Mouse (Mus musculus) left cerebral cortex, adult 18-20 months (tissue): ENCODE measurements around the gene Capn2. TPM values are rescaled to one million over a fixed set of nuclear protein-coding genes. Genes with fewer than 3 reads are reported as not detected.
A peak's percentile ranks its signal among the peaks of the same experiment; 100 is the strongest.

ENCODE experiments used
- DNase-seq, 2 experiments: peaks; one replicate each; pipeline ENCODE4 v3.0.0; 2021 to 2022; ENCODE audit warnings: low spot score in 2 of 2, mixed read lengths in 1 of 2
- total RNA-seq, 2 experiments: library from RNA; stranded (reverse); gene quantifications; 2 replicates each; pipeline ENCODE4 v1.2.3; 2021

Gene Capn2
- total RNA-seq, 2 experiments from 2014 or later: 65.1 to 66.8 TPM

DNA sequence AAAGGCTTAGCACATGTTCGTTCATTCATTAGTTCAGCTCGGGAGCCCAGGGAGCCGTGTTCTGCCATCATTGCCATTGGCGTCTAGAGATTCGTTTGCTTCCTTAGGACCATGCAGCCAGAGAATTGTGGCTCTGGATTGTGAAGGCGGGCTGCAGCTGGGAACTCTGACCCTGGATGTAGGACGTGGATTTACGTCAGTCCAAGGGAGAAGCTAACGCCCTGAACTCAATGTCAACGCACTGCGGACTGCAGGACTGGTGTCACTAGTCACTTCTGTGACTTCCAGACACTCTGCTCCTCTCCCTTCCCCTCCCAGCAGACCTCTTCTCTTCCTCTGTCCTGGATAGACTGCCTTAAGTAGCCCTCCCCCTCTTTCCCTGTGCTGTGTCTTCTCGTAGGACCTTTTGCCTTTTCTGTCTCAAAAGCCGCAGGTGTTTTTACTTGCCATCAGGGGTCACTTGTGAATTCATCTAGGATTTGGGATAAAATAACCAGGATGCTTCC is 9.9 kb upstream of the Capn2 start:
- no peak for DNase-seq

DNA sequence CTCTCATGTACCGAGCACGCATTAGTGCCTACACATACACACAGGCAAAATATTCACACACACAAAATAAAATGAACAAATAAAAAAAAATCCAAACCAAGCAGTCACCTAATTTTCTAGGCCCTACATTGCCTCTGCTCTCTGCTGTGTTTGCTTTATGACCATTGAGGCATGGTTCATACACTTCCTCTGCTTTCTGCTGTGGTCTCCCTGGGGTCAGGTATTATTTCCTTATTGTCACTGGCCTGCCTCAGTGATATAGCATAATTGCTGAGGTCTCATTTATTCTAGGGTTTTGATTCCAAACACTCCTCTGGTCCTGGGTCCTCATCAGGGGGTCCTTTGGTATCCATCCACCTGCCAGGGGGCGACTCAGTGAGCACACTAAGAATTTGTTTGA is 8.2 kb upstream of the Capn2 start:
- no peak for DNase-seq

DNA sequence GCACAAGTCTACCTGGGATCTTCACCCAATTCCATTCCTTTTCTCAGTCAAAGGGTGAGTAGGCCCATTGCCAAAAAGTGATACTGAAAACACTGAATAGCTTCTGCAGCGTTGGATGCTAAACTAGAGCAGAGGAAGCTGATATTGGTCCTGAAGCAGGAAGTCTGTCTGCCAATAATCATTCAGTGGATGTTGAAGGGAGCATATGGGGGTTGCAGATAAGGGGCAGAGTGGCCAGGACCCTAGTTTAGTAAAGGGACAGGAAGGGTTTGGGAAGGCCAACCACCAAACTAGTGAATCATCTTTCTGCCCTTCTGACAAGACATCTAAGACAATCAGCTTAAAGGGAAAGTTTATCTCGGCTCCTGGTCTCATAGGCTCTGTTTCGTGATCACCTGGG is 6.3 kb upstream of the Capn2 start:
- no peak for DNase-seq

GRCm38 (mm10) chr1:182522961-182523360 is 5.6 kb upstream of the Capn2 start:
- no peak for DNase-seq

DNA sequence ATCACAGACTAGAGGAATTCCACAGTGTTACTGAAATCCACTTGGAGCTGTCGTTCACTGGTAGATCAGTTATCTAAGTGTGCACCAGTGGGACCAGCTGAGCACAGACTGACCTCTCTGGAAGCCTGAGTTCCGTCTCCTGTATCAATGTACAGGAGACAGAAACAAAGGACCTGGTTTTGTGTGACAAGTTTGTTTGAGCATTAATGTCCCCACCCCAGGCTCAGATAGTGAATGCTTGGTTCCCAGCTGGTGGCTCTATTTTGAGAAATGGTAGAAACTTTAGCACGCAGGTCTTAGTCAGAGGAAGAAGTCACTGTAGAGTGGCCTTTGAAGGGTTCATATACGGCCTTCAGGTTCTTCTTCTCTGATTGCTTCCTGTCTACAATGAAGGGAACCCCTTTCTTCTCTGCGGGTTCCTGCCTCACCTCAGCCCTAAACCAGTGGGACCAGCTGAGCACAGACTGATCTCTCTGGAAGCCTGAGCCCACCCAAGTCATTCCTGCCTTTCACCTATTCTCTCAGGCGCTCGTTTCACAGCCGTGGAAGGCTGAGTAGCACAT is 3.6 kb upstream of the Capn2 start:
- DNase-seq: no peak

DNA sequence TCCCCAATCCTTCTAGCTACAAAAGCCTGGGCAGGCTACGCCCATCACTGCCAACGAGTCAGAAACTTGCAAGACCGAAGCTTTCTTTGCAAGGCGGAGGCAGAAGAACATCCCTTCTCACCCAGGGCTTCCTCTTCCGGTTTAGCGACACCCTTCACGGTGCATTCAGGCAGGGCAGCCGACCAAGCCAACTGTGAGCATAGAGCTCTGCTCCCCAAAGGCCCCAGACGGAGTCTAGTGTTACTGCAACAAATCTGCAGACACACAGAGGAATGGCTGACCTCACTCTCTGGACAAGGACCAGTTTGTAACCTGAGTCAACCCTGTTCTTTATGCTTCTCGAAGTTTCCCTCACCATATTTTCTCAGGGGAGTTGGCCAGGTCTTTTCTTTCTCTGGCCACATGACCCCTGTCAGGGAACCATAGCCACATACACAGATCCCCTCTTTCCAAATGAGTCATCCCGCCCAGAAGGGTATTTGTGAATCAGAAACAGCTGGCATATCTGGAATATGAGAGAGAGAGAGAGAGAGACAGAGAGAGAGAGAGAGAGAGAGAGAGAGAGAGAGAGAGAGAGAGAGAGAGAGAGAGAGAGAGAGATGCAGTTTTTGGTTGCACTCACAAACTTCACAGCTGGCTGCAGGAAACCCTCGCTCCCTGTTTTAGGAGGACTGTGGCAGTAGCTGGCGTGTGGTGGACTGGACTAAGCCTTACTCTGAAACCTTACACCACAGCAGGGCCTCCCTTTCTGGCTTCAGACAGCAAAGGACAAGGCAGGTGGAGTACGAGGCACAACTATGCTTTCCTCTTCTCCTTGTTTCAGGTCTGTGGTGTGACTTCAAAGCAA is 2.9 kb upstream of the Capn2 start:
- no peak for DNase-seq

DNA sequence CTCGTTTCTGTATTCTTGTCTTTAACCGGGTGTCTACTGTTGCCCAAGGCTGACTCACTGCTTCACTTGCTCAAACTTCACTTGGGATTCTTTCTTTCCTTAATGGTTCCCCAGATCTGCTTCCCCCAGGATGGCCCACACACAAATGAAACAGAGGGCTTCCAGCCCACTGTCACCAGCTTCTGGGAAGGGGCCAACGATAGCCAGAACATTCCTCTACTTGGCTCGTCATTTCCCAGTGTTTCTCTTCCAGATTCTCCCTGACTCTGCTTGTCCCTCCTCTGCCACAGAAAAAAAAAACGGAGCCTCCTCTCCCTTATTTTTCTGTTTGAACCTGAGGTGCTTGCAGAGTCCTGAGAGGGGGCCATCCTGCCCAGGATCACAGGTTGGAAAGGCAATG is 1.9 kb upstream of the Capn2 start:
- DNase-seq: no peak

- no peak for DNase-seq
These were observed 1.4 kb upstream of the Capn2 start for GRCm38 (mm10) chr1:182518811-182519210.

- no peak for DNase-seq
These were observed 804 bp upstream of the Capn2 start for GRCm38 (mm10) chr1:182518143-182518680.

DNA sequence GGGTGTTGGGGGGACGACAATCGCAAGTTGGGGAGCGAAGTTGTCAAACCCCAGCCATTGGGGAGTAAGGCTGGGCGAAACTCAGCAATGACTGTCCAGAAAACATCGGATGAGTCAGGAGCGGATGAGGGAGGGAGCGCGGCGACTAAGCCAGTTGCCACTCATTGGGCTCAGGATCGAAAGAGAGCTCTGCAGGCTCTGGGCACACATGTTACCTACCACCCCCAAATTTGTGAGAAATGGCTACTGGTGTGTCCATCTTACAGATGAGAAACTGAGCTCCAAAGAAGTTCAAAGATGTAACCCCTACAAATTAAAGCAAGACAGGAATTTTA is 236 bp upstream of the Capn2 start:
- no peak for DNase-seq

- DNase-seq: no peak
These were observed 2.4 kb downstream of the Capn2 start for GRCm38 (mm10) chr1:182514803-182515590.

GRCm38 (mm10) chr1:182513714-182514113 is 3.7 kb downstream of the Capn2 start:
- no peak for DNase-seq

DNA sequence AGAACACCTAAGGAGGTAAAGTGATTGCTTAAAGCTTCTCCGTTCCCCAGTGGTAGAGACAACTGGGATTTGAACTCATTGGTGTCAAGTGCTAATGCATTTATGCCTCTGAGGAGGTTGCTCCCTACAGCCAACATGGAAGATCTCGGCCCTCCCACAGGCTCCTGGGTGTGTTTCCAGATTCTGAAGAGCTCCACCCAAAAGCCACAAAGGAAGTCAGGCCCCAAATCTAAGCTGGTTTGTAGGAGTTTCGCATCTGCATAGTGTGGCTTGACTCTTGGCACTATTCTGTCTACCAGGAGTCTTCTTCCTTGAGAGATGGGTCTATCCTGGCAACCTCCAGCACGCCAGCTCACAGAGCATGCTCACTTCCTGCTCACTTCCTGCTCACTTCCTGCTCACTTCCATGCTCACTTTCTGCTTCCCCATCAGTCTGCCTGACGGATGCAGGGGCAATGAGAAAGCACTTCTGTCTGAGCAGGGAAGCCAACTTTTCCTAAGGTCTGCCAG is 4.5 kb downstream of the Capn2 start:
- no peak for DNase-seq

DNA sequence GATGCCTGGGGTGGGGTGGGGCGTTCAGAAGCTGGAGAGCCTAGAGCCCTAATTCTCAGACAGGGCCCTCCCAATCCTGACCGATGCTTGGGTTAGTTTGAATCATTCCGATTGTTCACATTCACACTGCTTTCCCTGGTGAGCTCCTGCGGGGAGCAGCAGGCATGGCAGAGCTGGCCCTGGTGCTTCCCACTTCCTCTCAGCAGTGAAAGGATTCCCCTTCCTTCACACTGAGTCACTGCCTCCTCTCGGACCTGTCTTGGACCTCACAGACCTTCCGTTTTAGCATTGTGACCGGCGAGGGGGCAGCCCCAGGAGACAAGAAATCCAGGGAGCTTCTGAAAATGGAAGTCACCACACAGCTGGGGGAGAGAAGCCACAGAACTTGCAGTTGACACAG is 5.6 kb downstream of the Capn2 start:
- no peak for DNase-seq

DNA sequence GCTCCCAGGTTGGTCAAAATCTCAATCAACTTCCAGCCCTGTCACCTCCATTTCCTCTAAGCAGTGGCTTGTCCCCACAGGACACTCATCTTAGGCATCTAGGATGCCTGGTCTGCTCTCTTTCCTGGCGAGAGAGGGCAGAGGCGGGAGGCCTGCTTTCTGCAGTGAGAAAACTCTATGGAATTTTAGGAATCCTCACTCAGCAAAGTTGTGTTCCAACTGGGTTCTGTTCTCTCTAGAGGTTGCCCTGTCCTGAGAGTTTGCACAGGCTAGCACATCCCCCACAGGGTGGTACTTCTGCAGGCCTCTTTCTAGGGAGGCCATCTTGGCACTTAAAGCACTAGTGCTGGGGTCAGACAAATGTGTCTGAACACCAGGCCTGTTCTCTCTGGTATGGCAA is 6.3 kb downstream of the Capn2 start:
- no peak for DNase-seq

GRCm38 (mm10) chr1:182509110-182509797 is 8.2 kb downstream of the Capn2 start:
- no peak for DNase-seq

GRCm38 (mm10) chr1:182506229-182506986 is 11.0 kb downstream of the Capn2 start:
- peak; percentile 26 to 35 for DNase-seq

DNA sequence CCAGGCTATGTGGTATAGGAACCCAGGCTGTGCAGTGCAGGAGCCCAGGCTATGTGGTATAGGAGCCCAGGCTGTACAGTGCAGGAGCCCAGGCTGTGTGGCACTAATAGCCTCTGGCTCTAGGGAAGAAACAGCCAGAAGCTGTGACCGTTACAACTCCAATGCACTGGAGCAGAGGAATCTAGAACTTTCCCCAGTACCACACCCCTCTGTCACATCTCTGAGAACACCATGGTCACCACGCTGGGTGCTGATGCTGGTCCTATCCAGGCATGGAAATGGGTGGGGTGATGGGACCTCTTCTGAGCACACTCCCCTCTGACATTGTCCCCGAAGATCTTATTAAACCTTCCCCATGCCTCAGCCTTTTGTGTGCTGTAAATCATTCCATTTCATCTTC is 12.1 kb downstream of the Capn2 start:
- no peak for DNase-seq

- DNase-seq: no peak
These were observed 13.2 kb downstream of the Capn2 start for GRCm38 (mm10) chr1:182504223-182504622.

- no peak for DNase-seq
These were observed 14.1 kb downstream of the Capn2 start for GRCm38 (mm10) chr1:182503206-182503900.
